Mouse (Mus musculus): ENCODE data around the gene Ggt7.
"Not testable (repeated sequence)": the region's sequence is repeated elsewhere in the genome, so short reads cannot be mapped to it uniquely, and the experiment has no call there.

Gene Ggt7

GRCm38 (mm10) chr2:155507721-155508470, 10.1 kb downstream of the Ggt7 start:
- no peak for DNase-seq

- DNase-seq, result no peak
Observed at GRCm38 (mm10) chr2:155505811-155506210, 12.2 kb downstream of the Ggt7 start.

DNA sequence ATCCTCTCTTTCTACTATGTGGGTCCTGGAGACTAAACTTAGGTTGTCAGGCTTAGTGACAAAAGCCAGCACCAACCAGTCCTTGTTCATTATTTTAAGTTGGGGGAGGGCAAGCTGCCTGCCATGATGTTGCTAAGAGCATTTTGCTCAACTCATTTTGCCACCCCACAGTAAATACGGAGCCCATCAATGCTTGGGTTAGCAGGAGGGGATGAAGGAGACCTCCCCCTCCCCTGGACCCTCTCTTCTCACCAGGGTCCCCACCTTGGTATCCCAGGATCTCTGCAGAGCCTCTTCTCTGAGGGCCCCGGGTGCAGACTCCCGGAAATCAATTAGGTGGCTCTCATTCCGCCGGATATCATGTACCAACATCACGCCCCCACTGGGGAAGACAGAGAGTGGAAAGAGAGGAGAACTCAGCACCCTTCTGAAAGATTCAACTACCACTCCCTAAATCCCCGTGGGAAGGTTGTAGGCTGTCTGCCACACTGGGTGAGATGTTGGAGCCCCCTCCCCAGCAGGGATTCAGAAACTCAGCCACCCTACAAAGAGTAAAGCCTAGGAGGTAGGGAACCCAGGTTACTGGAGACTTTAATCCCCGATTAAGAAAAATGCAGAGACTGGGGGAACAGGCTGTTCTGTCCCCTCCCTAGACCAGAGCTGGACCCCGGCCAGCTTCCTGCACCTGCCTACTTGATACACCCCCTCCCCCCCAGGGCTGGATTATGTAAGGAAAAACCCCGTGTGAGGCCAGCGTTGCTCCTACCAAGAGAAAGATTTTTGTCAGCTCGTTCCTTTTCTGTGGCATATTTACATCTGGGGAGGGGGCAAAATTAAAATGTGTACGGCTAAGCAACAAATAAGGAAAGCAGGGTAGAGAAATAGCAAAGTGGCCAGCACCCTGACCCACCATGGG, 13.3 kb downstream of the Ggt7 start:
- peak; percentile 76 for DNase-seq

DNA sequence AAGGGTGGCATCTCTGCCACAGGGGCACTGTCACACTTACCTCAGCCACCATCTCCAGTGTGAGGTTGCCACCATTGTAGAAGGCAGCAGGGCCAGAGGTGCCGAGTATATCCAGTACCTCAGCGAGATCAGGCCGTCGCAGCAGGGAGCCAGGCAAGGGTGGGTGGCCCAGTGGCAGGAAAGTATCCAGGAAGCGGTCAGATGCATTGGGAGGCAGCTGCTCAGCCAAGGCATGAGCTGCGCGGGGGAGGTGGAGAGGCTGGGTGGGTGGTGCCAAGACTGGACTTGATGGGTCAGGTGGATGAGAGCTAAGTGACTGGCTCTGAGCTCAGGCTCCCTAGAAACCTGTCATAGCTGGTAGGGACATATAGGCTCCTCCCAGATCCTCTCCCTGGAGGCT, 15.4 kb downstream of the Ggt7 start:
- no peak for DNase-seq

DNA sequence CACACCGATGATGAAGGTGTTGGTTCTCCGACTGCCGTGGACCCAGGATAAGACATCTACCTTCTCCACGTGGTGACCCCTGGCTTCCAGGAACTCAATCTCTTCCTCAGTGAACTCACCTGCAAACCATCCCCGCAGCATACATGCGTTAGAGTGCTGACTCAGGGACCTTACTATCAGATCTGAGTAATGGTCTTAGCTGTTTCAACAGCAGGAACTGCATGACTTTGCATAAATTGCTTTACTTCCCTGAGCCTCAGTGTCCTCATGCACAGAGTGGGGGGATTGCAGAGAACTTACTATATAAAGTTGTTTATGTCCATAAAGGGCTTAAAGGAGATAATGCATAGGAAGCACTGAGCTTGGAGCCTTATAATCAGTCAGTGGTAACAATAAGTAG, 27.0 kb downstream of the Ggt7 start:
- no peak for DNase-seq

GRCm38 (mm10) chr2:155482021-155482420, 36.0 kb downstream of the Ggt7 start:
- DNase-seq, result peak; percentile 83

DNA sequence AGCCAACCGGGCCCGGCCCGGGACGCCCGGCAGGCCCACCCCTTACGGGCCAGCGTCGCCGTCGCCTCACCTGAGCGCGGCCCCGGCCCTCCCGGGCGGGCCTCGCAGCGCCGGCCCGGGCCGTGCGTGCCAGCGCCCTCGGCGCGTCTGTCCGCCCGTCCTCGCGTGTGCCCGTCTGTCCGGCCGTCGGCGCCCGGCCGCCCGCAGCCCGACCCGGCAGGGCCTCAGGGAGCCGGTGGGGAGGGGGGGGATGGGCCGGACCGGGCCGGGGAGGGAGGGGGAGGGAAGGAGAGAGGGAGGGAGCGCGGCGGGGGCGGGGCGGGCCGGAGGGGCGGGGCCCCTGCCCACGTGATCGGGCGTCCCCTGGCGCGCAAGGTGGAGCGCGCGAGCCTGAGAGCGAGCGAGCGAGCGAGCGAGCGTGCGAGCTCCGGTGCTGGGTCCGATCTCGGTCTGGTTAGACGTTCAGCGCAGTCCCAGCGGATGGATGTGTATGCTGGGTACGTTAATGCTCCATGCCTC, 44.4 kb downstream of the Ggt7 start, which contains the start of gene Ncoa6:
Gene Ncoa6 (minus strand): TSS at position 325 of the 519 bp plus-strand sequence.
- peak; percentile 87 for DNase-seq

DNA sequence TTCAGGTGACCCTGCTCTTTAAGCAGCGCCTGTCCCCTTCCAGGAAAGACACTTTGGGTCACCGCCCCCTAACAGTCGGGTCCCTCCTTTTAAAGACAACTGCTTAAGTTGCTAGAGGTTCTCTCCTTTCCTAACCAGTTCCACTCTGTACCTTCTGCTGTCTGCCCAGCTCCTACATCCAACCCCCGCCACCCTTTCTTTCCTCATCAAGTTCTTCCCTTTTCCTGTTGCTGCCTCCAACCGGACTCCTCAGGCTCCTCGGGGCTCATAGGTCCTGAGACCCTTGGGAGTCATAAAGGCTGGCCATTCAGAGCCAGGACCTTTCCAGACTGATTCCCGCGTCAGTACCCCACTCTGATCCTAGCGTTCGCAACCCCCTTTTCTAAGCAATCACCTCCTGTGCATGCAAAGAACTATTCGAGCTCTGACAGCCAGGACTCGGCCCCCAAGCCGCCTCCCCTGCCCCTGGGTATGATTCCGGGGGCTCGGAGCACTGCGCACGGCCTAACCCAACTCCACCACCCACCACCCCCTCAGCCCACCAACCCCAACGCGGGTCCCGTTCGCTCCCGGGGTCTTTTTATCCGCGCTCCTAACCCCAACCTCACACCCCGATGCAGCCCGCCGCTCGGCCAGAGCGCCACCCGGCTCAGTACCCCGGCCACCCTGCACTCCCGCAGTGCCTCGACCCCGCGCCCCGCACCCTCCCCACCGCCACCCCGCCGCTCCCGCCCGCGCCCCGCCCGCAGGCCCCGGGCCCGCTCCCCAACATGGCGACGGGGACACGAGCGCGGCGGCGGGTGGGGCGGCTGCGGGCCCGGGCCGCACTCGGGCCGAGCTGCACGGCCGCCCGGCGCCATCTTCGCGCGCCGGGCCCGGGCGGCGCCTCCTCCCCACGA, 45.1 kb downstream of the Ggt7 start:
- DNase-seq, result peak; percentile 62

DNA sequence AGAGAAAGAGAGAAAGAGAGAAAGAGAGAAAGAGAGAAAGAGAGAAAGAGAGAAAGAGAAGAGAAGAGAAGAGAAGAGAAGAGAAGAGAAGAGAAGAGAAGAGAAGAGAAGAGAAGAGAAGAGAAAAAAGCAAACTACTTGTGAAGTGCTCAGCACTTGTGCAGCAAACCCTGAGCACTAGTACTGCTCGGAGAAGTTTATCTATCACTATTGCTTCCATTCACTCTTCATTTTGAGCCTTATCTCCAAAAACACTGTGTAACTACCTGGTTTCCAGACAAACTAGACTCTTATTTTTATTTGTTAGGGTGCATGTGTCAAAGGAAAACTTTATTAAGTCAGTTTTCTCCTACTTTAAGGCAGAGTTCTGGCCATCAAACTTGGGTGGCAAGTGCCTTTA, 51.2 kb downstream of the Ggt7 start:
- DNase-seq, result no peak

GRCm38 (mm10) chr2:155453591-155453990, 64.4 kb downstream of the Ggt7 start:
- DNase-seq, result no peak

- no peak for DNase-seq
Observed at GRCm38 (mm10) chr2:155451256-155451655, 66.8 kb downstream of the Ggt7 start.

DNA sequence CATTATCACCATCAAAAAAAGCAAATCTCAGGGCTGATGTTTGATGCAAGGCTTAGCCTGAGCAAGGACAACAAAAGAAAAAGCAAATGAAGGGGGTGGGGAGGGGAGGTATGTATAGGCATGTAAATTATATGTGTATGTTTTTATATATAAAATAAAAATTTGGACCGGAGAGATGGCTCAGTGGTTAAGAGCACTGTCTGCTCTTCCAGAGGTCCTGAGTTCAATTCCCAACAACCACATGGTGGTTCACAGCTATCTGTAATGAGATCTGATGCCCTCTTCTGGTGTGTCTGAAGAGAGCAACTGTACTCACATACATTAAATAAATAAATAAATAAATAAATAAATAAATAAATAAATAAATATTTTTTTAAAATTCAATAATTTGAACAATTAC, 70.1 kb downstream of the Ggt7 start:
- DNase-seq, result not testable (repeated sequence)

DNA sequence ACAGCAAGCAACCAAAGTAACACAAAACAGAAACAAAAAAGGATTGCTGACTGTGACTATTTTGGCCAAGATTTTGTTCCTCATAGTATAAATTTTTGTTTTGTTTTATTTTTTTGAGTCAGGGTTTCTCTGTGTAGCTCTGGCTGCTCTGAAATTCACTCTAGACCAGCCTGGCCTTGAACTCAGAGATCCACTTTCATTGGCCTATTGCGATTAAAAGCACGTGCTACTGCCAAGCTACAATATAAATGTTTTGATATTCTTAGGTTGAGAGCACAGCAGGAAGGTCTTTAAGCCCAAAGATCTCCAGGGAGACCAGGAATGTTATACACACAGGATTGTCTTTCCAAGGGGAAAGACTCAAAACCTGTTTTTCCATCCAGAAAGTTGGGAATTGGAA, 74.6 kb downstream of the Ggt7 start:
- no peak for DNase-seq

DNA sequence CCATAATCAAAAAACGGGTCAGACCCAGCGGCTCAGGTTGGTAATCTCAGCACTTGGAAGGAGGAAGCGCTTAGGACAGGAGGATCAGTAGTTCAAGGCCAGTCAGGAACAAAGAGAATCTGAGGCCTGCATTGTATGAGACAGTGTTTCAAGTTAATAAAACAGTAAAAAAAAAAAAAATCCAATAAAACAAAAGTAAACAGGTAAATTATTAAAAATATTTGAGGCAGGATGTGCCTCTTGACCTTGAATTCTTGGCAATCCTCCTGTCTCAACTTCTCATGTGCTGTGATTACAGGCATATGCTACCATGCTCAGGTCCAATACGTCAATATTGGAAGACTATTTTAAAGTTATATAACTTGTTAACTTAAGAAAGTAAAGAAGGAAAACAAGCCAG, 75.1 kb downstream of the Ggt7 start:
- DNase-seq, result no peak
